Mouse (Mus musculus) NIH3T3 (cell line): Measurements from ENCODE around the gene Col6a4.

Source experiments
- DNase-seq: peaks from one replicate; pipeline ENCODE4 v3.0.0-alpha.2; 2012; ENCODE audit warnings: low read depth

The Col6a4 gene

GRCm38 (mm10) chr9:105959116-105959515, 137.5 kb downstream of the Col6a4 start:
- DNase-seq: no peak

GRCm38 (mm10) chr9:105949755-105950154, 146.8 kb downstream of the Col6a4 start:
- no peak for DNase-seq

- DNase-seq: no peak
These were observed 149.0 kb downstream of the Col6a4 start for GRCm38 (mm10) chr9:105947577-105947976.
